Comparison of ENCODE assay signal across 8 mouse cellular contexts in the genomic region with DNA sequence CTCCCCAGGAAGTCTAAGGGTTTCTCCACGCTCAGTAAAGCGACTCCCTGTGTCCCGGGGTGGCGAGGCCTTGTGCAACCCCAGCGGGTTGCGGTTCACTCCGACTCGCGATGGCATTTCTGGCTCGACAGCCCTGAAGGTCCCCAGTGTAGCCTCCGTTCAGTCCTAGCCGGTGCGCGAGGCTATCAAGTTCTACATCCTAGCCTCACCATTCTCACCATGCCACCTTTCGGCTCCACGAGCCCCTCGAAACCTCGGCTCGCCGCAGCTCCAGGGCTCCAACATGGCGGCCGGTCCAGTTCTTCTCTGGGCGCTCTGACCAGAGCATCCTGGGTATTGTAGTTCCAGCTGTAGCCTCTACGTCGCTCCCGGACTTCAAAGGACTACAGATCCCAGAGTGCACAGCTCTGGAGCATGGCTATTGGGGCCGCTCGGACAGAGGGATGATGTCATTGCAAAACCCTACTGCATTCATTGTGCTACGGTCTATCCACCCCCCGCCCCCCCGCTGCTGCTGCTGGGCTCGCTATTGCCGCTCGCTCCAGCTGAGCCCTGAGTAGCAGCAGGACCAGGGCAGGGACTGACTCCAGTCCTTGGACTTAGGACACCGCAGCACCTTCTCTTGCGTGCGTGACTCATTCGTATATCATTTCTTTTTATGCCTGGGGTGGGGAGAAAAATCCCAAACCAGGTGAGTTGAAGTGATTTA. TPM values are rescaled to one million over a fixed set of nuclear protein-coding genes. Genes with fewer than 3 reads are reported as not detected.
DNase-seq lines count a peak whose midpoint lies in the region; ATAC-seq lines count a peak whose summit lies in the region.

A gene (plus strand): TSS at position 452 of the 709 bp plus-strand sequence.

- H3K9ac ChIP-seq in lung, embryonic 16.5 days (ENCODE audit: low read length), result peak within 1 kb of the TSS; percentile 86

- H3K9me3 ChIP-seq in lung, embryonic 16.5 days (ENCODE audit: control insufficient read depth, low read length), result no peaks in the 10 kb centered on the region

- peaks cover 14% of the 10 kb centered on the region for H3K4me1 ChIP-seq in lung, embryonic 16.5 days (replicated peaks; ENCODE audit: control insufficient read depth, insufficient read depth, low read length)

- no peaks in the 10 kb centered on the region for H3K27me3 ChIP-seq in lung, embryonic 16.5 days (ENCODE audit: control insufficient read depth, insufficient read depth, low read depth, low read length)

- under 1% methylated on average over 38 of the region's 38 CpGs for WGBS in lung, embryonic 16.5 days

- peak within 1 kb of the TSS; percentile 93 for H3K27ac ChIP-seq in lung, embryonic 16.5 days (ENCODE audit: low read length)

- H3K4me2 ChIP-seq in lung, embryonic 16.5 days (ENCODE audit: low read depth, low read length), result peak within 1 kb of the TSS; percentile 86

- H3K36me3 ChIP-seq in lung, embryonic 16.5 days (ENCODE audit: control insufficient read depth, insufficient read depth, low read length), result peaks cover 6% of the 10 kb centered on the region; the same call in 1 of the 2 replicates

- peak within 1 kb of the TSS; percentile 65 for H3K4me3 ChIP-seq in lung, embryonic 16.5 days (ENCODE audit: low read length)

- peak; percentile 97 for DNase-seq in MEL-GATA-1-ER (ENCODE audit: extremely low read depth, low read depth)
- peak; percentile 90 for DNase-seq in cerebellum, adult 8-10 months
- peak; percentile 98 for DNase-seq in forelimb bud, embryonic 11.5 days (ENCODE audit: low read depth, low spot score)
- peak; percentile 95 for DNase-seq in layer of hippocampus, adult 9-10 months (ENCODE audit: low spot score)
- DNase-seq in ovary, postnatal 10 days (ENCODE audit: low spot score), result peak; percentile 68
- DNase-seq in thymus, postnatal 10 days (ENCODE audit: low spot score in 2 of 2), result peak; percentile 82 to 85

- peak; percentile 97 to 99 for ATAC-seq in hematopoietic stem cell, adult 5-6 weeks (replicated peaks in 1 of 2; ENCODE audit: insufficient read depth in 1 of 2, low FRiP score in 2 of 2, low TSS enrichment in 1 of 2, low read depth in 1 of 2, poor library complexity in 2 of 2, severe bottlenecking in 2 of 2)
- peak; percentile 100 for ATAC-seq in lung, embryonic 16.5 days (ENCODE audit: low read depth)

RNA-seq across cellular contexts. Expression of the gene that starts here (rescaled TPM):
- 0.38 TPM in 1 of 2 replicates, not detected in the other for total RNA-seq in hematopoietic stem cell, adult 5-6 weeks (2017)
- 5.0 and 5.6 TPM in 2 replicates for polyA plus RNA-seq in lung, embryonic 16.5 days (2015; fragmentation: Nextera tagmentation; extraction: Ambion mirVana)

Comparison
In these comparisons a context has a peak if more than half of its experiments do, and no peak if none do; other contexts are left out.
1. Peak in every context shown above with its lines: DNase-seq, ATAC-seq, H3K4me3 ChIP-seq and H3K27ac ChIP-seq.
2. Peak in ATAC-seq in hematopoietic stem cell, adult 5-6 weeks; RNA of the gene not detected or under 1 TPM.